Mouse (Mus musculus) bone marrow macrophage, adult 2 months (primary cell): ENCODE results near the gene Ispd.

Experiments used
- CTCF ChIP-seq: IDR thresholded peaks from 2 replicates; pipeline ENCODE4 v1.5.1; 2012; ENCODE audit warnings: low read depth, mild to moderate bottlenecking, low read length, moderate library complexity
- POLR2A ChIP-seq: IDR thresholded peaks from 2 replicates; pipeline ENCODE4 v1.6.1; 2012; ENCODE audit warnings: mild to moderate bottlenecking, low read depth, low read length, borderline replicate concordance

GRCm38 (mm10) chr12:36670164-36670908, 289.1 kb downstream of the Ispd start:
- TF ChIP-seq CTCF: no peak
- no peak for TF ChIP-seq POLR2A
